Mouse (Mus musculus) liver, embryonic 14.5 days (tissue): Measurements from ENCODE around the gene Wdr73. TPM values are rescaled to one million over a fixed set of nuclear protein-coding genes. Genes with fewer than 3 reads are reported as not detected.

ENCODE experiments used
- ATAC-seq: fragments of 200-750 bp; cut with Nextera tagmentation; 2 replicates; pipeline ENCODE4 v1.8.0; 2017; ENCODE audit warnings: moderate number of reproducible peaks, mild to moderate bottlenecking, moderate library complexity; ENCODE audit not compliant: insufficient read depth
- DNase-seq, 3 experiments: peaks; one replicate each; pipeline ENCODE4 v3.0.0-alpha.2; 2012 to 2013; ENCODE audit warnings: low read depth in 3 of 3, low spot score in 3 of 3
- H3K27ac ChIP-seq: fragments of 300-500 bp; sonication (generic); 2 replicates; pipeline ENCODE4 v1.5.1; 2014; ENCODE audit warnings: moderate library complexity, mild to moderate bottlenecking, control low read depth, inconsistent platforms
- H3K27me3 ChIP-seq: fragments of 300-500 bp; sonication (generic); 2 replicates; pipeline ENCODE4 v1.6.1; 2014; ENCODE audit warnings: mild to moderate bottlenecking, low read length, moderate library complexity; ENCODE audit not compliant: control insufficient read depth, insufficient read depth
- H3K36me3 ChIP-seq: fragments of 300-500 bp; sonication (generic); replicated peaks from 2 replicates; pipeline ENCODE4 v1.6.1; 2014; ENCODE audit warnings: low read depth; ENCODE audit not compliant: control insufficient read depth, insufficient read depth
- H3K4me1 ChIP-seq, 2 experiments: fragments of 200-500 bp in 1 of 2; fragments of 300-500 bp in 1 of 2; sonication (generic) in 1 of 2; replicated peaks; 2 replicates each; pipeline ENCODE4 v1.6.1; 2012 to 2014; ENCODE audit warnings: antibody characterized with exemption in 1 of 2, inconsistent platforms in 1 of 2, low read length in 1 of 2; ENCODE audit not compliant: control insufficient read depth in 2 of 2, insufficient read depth in 2 of 2
- H3K4me2 ChIP-seq: fragments of 300-500 bp; sonication (generic); 2 replicates; pipeline ENCODE4 v1.6.1; 2014; ENCODE audit warnings: low read depth, mild to moderate bottlenecking, control low read depth, moderate library complexity
- H3K4me3 ChIP-seq, 2 experiments: fragments of 200-500 bp in 1 of 2; fragments of 300-500 bp in 1 of 2; sonication (generic) in 1 of 2; 2 replicates each; pipeline ENCODE4 v1.5.1; 2012 to 2014; ENCODE audit warnings: low read depth in 2 of 2, low read length in 2 of 2, mild to moderate bottlenecking in 2 of 2, control low read depth in 1 of 2, inconsistent platforms in 1 of 2, moderate library complexity in 1 of 2; ENCODE audit not compliant: insufficient read depth in 1 of 2
- H3K9ac ChIP-seq: fragments of 300-500 bp; sonication (generic); replicated peaks from 2 replicates; pipeline ENCODE4 v1.6.1; 2014; ENCODE audit warnings: mild to moderate bottlenecking, control low read depth, moderate library complexity
- H3K9me3 ChIP-seq: fragments of 300-500 bp; sonication (generic); 2 replicates; pipeline ENCODE4 v1.6.1; 2016; ENCODE audit warnings: low read length, mixed read lengths; ENCODE audit not compliant: control insufficient read depth
- CTCF ChIP-seq: IDR thresholded peaks from 2 replicates; pipeline ENCODE4 v1.5.1; 2016; ENCODE audit warnings: antibody characterized with exemption, low read depth, control low read depth
- EP300 ChIP-seq: IDR thresholded peaks from 2 replicates; pipeline ENCODE4 v1.6.1; 2016; ENCODE audit warnings: antibody characterized with exemption, low read depth
- WGBS: fragments of 180-500 bp; shearing (Covaris S2); extraction: QIAGEN DNeasy Blood & Tissue Kit; methylation state at CpG from one replicate; pipeline ENCODE4 v1.1.7; 2014; ENCODE audit not compliant: insufficient replicate concordance; 5-methylcytosine and 5-hydroxymethylcytosine counted together
- polyA plus RNA-seq, 2 experiments: library from polyadenylated mRNA; depleted of rRNA in 1 of 2; stranded (reverse) in 1 of 2; unstranded in 1 of 2; fragments of >200 nt; fragmentation: Nextera tagmentation in 1 of 2; extraction: Ambion mirVana in 1 of 2; gene quantifications; 2 replicates each; pipeline versions ENCODE4 v1.2.1 to v1.2.3; 2012 to 2014

Wdr73 gene
- polyA plus RNA-seq, 2 experiments = 10.7 to 11.8 TPM

- Histone ChIP-seq H3K9me3 (no peaks in the 10 kb centered on the region), H3K27me3 (no peaks in the 10 kb centered on the region), H3K4me1 (peaks cover 4% of the 10 kb centered on the region in 2 experiments; a peak in 3 of 4 replicates), H3K27ac (no peak overlapping the region), H3K4me2 (no peak overlapping the region), H3K36me3 (peaks cover 21% of the 10 kb centered on the region), H3K9ac (no peak overlapping the region), H3K4me3 (no peak overlapping the region)
- ATAC-seq (no peak), DNase-seq (no peak)
- WGBS = 21% methylated on average over 8 of the region's 8 CpGs
- TF ChIP-seq CTCF = no peak
- TF ChIP-seq EP300 = no peak
Measured at GRCm38 (mm10) chr7:80918982-80919646, 18.0 kb upstream of the Wdr73 start.

GRCm38 (mm10) chr7:80917916-80918465 lies 16.9 kb upstream of the Wdr73 start:
- no peak overlapping the region for H3K27ac ChIP-seq
- DNase-seq (no peak), ATAC-seq (no peak)
- H3K9me3 ChIP-seq = no peaks in the 10 kb centered on the region
- TF ChIP-seq CTCF (no peak), EP300 (no peak)
- peaks cover 24% of the 10 kb centered on the region for H3K36me3 ChIP-seq
- H3K9ac ChIP-seq = no peak overlapping the region
- H3K4me1 ChIP-seq = peaks cover 4% of the 10 kb centered on the region in 2 experiments; a peak in 3 of 4 replicates
- H3K27me3 ChIP-seq = no peaks in the 10 kb centered on the region
- 70% methylated on average over 4 of the region's 4 CpGs for WGBS
- no peak overlapping the region for H3K4me2 ChIP-seq
- no peak overlapping the region for H3K4me3 ChIP-seq

- WGBS = 73% methylated on average over 8 of the region's 8 CpGs
- Histone ChIP-seq H3K4me3 (no peak overlapping the region), H3K4me2 (no peak overlapping the region), H3K4me1 (no peaks in the 10 kb centered on the region), H3K36me3 (peaks cover 22% of the 10 kb centered on the region), H3K27me3 (no peaks in the 10 kb centered on the region), H3K9ac (no peak overlapping the region), H3K27ac (no peak overlapping the region), H3K9me3 (no peaks in the 10 kb centered on the region)
- ATAC-seq (no peak), DNase-seq (no peak)
- TF ChIP-seq CTCF = no peak
- TF ChIP-seq EP300 = no peak
Measured at GRCm38 (mm10) chr7:80912496-80912895, 11.4 kb upstream of the Wdr73 start.

- Histone ChIP-seq H3K27ac (no peak overlapping the region), H3K4me3 (no peak overlapping the region), H3K4me1 (no peaks in the 10 kb centered on the region), H3K4me2 (no peak overlapping the region), H3K9ac (no peak overlapping the region), H3K27me3 (no peaks in the 10 kb centered on the region), H3K36me3 (peaks cover 16% of the 10 kb centered on the region), H3K9me3 (no peaks in the 10 kb centered on the region)
- WGBS = 59% methylated on average over 7 of the region's 7 CpGs
- TF ChIP-seq CTCF (no peak), EP300 (no peak)
- DNase-seq (no peak), ATAC-seq (no peak)
Measured at GRCm38 (mm10) chr7:80911053-80911452, 10.0 kb upstream of the Wdr73 start.

- peak within 1 kb of the TSS; percentile 87 for H3K4me2 ChIP-seq
- peak within 1 kb of the TSS; percentile 48 to 53 for H3K4me3 ChIP-seq
- peak within 1 kb of the TSS; percentile 63 for H3K9ac ChIP-seq
- H3K4me1 ChIP-seq = peaks cover 3 to 6% of the 10 kb centered on the region in 2 experiments
- H3K27ac ChIP-seq = no peak within 1 kb of the TSS
- WGBS = 3% methylated on average over 19 of the region's 19 CpGs
- DNase-seq = peak in 1 of 3 experiments; percentile 31
- ATAC-seq = no peak
- TF ChIP-seq EP300 = no peak
- TF ChIP-seq CTCF = no peak
- H3K27me3 ChIP-seq = no peaks in the 10 kb centered on the region
- H3K9me3 ChIP-seq = no peaks in the 10 kb centered on the region
- no peaks in the 10 kb centered on the region; the same call in 1 of the 2 replicates for H3K36me3 ChIP-seq
Measured at GRCm38 (mm10) chr7:80904921-80905515, 3.9 kb upstream of the Wdr73 start, which contains the start of gene Nmb. Gene Nmb, minus strand, starts transcription at chr7:80905076.
